Mouse (Mus musculus) kidney, embryonic 16.5 days (tissue): ENCODE results near the gene Olfr703. TPM values are rescaled to one million over a fixed set of nuclear protein-coding genes. Genes with fewer than 3 reads are reported as not detected.

Experiments used
- ATAC-seq: fragments of 200-750 bp; cut with Nextera tagmentation; 2 replicates; pipeline ENCODE4 v1.8.0; 2017; ENCODE audit warnings: moderate TSS enrichment; ENCODE audit not compliant: low FRiP score, low TSS enrichment
- H3K27ac ChIP-seq: fragments of 300-500 bp; sonication (generic); 2 replicates; pipeline ENCODE4 v1.5.1; 2014; ENCODE audit warnings: low read length
- H3K27me3 ChIP-seq: fragments of 300-500 bp; sonication (generic); 2 replicates; pipeline ENCODE4 v1.6.1; 2014; ENCODE audit warnings: low read length, control low read depth, mixed read lengths; ENCODE audit not compliant: insufficient read depth
- H3K36me3 ChIP-seq: fragments of 300-500 bp; sonication (generic); 2 replicates; pipeline ENCODE4 v1.6.1; 2014; ENCODE audit warnings: low read length, control low read depth, mixed read lengths; ENCODE audit not compliant: insufficient read depth
- H3K4me1 ChIP-seq: fragments of 300-500 bp; sonication (generic); 2 replicates; pipeline ENCODE4 v1.6.1; 2014; ENCODE audit warnings: low read length, control low read depth, mixed read lengths; ENCODE audit not compliant: insufficient read depth
- H3K4me2 ChIP-seq: fragments of 300-500 bp; sonication (generic); replicated peaks from 2 replicates; pipeline ENCODE4 v1.6.1; 2014; ENCODE audit warnings: low read depth, low read length
- H3K4me3 ChIP-seq: fragments of 300-500 bp; sonication (generic); 2 replicates; pipeline ENCODE4 v1.5.1; 2014; ENCODE audit warnings: mild to moderate bottlenecking, low read length
- H3K9ac ChIP-seq: fragments of 300-500 bp; sonication (generic); replicated peaks from 2 replicates; pipeline ENCODE4 v1.6.1; 2014; ENCODE audit warnings: low read length
- H3K9me3 ChIP-seq: fragments of 300-500 bp; sonication (generic); 2 replicates; pipeline ENCODE4 v1.6.1; 2016; ENCODE audit warnings: low read length, control low read depth
- WGBS: fragments of 180-500 bp; shearing (Covaris S2); extraction: QIAGEN DNeasy Blood & Tissue Kit; methylation state at CpG from one replicate; pipeline ENCODE4 v1.1.7; 2014; 5-methylcytosine and 5-hydroxymethylcytosine counted together
- polyA plus RNA-seq: library from polyadenylated mRNA; unstranded; fragments of >200 nt; fragmentation: Nextera tagmentation; extraction: Ambion mirVana; gene quantifications from 2 replicates; pipeline ENCODE4 v1.2.1, GENCODE M21; 2015

Olfr703 gene
- polyA plus RNA-seq: not detected in 2 replicates

DNA sequence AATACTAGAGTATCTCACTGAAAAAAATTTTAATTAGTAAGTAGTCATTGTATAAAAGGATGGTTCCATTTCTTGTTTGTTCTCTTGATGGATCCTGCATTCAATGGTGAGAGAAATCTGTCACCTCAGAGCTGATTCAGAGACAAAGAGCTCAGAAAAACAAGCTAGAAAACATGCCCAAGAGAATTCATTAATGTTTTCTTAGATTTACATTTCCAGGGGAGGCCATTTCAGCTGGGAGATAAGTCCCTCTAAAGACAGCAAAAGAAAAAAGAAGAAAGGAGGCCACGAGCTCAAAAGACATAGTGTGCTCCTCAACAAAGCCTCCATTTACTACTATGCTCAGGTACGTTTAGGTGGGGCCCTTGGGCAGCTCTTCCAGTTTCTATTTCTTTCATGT lies at the start of gene Olfr703:
Gene Olfr703, plus strand, starts transcription at position 301 of the 400 bp plus-strand sequence.
- Histone ChIP-seq H3K4me3 (no peak within 1 kb of the TSS), H3K36me3 (no peaks in the 10 kb centered on the region), H3K9ac (no peak within 1 kb of the TSS), H3K9me3 (no peaks in the 10 kb centered on the region; the same call in 1 of the 2 replicates), H3K4me2 (no peak within 1 kb of the TSS), H3K27me3 (no peaks in the 10 kb centered on the region), H3K27ac (no peak within 1 kb of the TSS), H3K4me1 (no peaks in the 10 kb centered on the region)
- 69% methylated on average over 2 of the region's 2 CpGs for WGBS
- ATAC-seq: no peak

DNA sequence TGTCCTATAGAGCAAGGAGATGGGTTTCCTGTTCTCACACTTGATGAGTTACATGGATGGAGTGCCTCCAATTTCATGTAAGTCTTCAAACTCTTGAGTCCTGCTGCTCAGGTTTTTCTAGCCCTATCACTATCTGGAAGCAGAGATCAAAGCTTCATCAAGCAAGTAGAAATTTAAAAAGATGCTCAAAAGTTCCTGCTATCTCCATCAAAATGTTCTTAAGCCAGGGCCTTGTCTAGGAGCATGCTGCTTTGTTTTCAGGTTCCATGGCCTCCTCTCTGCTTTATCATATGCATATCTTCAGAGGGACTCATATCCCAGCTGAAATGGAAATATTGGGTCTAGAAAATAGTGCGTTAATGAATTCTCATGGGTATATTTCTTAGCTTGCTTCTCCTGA lies 34.4 kb upstream of the Olfr703 start, which contains the start of gene Olfr700:
Gene Olfr700, minus strand, starts transcription at position 101 of the 400 bp plus-strand sequence.
- H3K9me3 ChIP-seq: no peaks in the 10 kb centered on the region
- no peaks in the 10 kb centered on the region for H3K27me3 ChIP-seq
- no peak for ATAC-seq
- no peak within 1 kb of the TSS for H3K4me3 ChIP-seq
- no peak within 1 kb of the TSS for H3K9ac ChIP-seq
- 86% methylated on average over 1 of the region's 1 CpGs for WGBS
- H3K4me1 ChIP-seq: no peaks in the 10 kb centered on the region
- no peak within 1 kb of the TSS for H3K4me2 ChIP-seq
- no peaks in the 10 kb centered on the region for H3K36me3 ChIP-seq
- no peak within 1 kb of the TSS for H3K27ac ChIP-seq

DNA sequence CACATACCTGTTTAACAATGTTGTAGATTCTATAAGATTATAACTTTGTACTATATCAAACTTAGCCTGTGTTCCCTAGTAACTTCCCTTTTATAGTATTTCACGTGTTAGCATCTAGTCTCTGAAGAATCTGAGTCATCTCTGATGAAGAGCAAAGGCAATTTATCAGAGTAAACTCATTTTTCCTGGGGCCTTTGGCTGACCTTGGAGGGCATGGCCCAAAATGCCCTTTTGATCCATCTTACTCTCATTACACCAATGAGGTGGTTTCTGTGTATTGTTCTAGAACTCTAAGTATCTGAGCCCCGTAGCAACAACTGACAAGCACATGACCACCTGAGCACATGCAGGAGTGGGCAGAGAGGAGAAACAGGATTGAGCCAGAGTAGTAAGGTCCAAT lies 29.3 kb upstream of the Olfr703 start, which contains the start of gene Olfr701:
Gene Olfr701, plus strand, starts transcription at position 301 of the 400 bp plus-strand sequence.
- Histone ChIP-seq H3K36me3 (no peaks in the 10 kb centered on the region), H3K27ac (no peak within 1 kb of the TSS), H3K4me2 (no peak within 1 kb of the TSS), H3K9ac (no peak within 1 kb of the TSS), H3K9me3 (no peaks in the 10 kb centered on the region), H3K4me1 (no peaks in the 10 kb centered on the region), H3K27me3 (no peaks in the 10 kb centered on the region), H3K4me3 (no peak within 1 kb of the TSS)
- no peak for ATAC-seq
- WGBS: 65% methylated on average over 2 of the region's 2 CpGs

DNA sequence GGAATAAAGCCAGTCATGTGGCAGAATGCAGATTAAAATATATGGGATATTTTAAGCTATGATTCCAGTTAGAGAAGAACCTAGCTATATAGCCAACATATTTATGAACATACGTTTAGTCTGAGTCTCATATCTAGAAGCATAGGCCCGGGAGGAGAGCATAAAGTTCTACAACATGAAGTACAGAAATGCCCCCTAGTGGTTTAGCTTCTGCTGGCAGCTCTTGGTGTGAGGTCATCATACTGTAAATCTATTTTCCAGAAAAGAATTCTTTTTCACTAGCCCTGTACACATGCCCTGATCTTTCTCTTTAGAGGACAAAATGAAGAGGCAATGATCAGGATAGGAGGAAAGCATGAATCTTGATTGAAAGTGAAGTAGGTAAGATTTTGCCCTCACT lies 27.4 kb upstream of the Olfr703 start:
- H3K9ac ChIP-seq: no peak overlapping the region
- ATAC-seq: no peak

DNA sequence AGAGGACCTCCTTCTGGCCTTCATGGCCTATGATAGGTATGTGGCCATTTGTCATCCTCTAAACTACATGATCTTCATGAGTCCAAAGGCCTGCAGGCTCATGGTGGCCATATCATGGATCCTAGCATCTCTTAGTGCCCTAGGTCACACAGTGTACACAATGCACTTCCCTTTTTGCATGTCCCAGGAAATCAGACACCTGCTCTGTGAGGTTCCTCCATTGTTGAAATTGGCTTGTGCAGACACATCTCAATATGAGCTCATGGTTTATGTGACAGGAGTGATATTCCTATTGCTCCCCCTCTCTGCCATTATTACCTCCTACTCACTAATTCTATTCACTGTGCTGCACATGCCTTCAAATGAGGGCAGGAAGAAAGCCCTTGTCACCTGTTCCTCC lies 24.7 kb upstream of the Olfr703 start:
- Histone ChIP-seq H3K9me3 (no peaks in the 10 kb centered on the region), H3K27me3 (no peaks in the 10 kb centered on the region), H3K36me3 (no peaks in the 10 kb centered on the region), H3K9ac (no peak overlapping the region), H3K4me3 (no peak overlapping the region), H3K4me2 (no peak overlapping the region), H3K4me1 (no peaks in the 10 kb centered on the region), H3K27ac (no peak overlapping the region)
- ATAC-seq: no peak

More for the DNA sequence above, 27.4 kb upstream of the Olfr703 start:
- H3K27ac ChIP-seq: no peak overlapping the region
- H3K27me3 ChIP-seq: no peaks in the 10 kb centered on the region
- no peak overlapping the region for H3K4me2 ChIP-seq
- H3K9me3 ChIP-seq: no peaks in the 10 kb centered on the region
- 43% methylated on average over 2 of the region's 2 CpGs for WGBS
- H3K36me3 ChIP-seq: no peaks in the 10 kb centered on the region
- H3K4me3 ChIP-seq: no peak overlapping the region
- H3K4me1 ChIP-seq: no peaks in the 10 kb centered on the region

DNA sequence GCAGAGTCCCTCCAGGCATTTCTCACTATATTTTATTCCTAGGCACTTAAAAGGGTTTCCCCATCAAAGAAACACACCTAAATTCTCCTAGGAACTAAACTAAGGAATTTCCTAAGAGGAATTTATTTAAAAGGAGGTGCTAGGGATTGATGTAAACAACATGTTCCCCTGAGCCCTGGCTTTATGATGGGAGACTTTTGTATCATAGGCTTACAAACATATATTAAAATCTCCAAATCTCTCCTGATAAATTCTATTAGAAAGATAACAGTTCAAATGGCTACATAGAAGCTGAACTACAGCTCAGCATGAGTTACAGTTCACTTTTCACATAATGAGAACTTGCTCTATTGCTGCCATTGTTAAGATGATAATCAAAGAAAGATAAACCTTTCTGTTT lies 9.4 kb upstream of the Olfr703 start, which contains the start of gene Olfr702:
Gene Olfr702, minus strand, starts transcription at position 101 of the 400 bp plus-strand sequence.
- Histone ChIP-seq H3K4me1 (no peaks in the 10 kb centered on the region), H3K9me3 (no peaks in the 10 kb centered on the region), H3K4me2 (no peak within 1 kb of the TSS), H3K4me3 (no peak within 1 kb of the TSS), H3K9ac (no peak within 1 kb of the TSS), H3K27ac (no peak within 1 kb of the TSS), H3K27me3 (no peaks in the 10 kb centered on the region), H3K36me3 (no peaks in the 10 kb centered on the region)
- no peak for ATAC-seq

DNA sequence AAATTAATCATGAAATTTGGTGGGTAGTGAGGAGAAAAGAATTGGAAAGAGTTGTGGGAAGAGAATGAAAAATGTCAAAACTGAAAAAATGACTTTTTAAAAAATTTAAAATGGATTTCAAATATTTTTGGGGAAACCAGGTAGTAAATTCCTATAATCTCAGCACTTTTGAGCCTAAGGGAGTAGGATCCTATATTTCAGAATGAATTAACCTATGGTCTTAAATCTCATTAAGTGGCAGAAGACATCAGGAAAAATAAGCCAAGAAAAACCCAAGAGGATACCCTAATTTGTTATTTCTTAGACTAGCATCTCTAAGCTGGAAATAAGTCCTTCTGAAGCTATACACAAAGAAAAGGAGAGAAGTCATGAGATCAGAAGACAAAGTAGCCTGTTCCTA lies 19.7 kb downstream of the Olfr703 start, which contains the start of gene Olfr704:
Gene Olfr704, plus strand, starts transcription at position 301 of the 400 bp plus-strand sequence.
- Histone ChIP-seq H3K27ac (no peak within 1 kb of the TSS), H3K4me1 (no peaks in the 10 kb centered on the region), H3K4me2 (no peak within 1 kb of the TSS), H3K36me3 (no peaks in the 10 kb centered on the region), H3K9ac (no peak within 1 kb of the TSS), H3K9me3 (no peaks in the 10 kb centered on the region), H3K4me3 (no peak within 1 kb of the TSS), H3K27me3 (no peaks in the 10 kb centered on the region)
- no peak for ATAC-seq

DNA sequence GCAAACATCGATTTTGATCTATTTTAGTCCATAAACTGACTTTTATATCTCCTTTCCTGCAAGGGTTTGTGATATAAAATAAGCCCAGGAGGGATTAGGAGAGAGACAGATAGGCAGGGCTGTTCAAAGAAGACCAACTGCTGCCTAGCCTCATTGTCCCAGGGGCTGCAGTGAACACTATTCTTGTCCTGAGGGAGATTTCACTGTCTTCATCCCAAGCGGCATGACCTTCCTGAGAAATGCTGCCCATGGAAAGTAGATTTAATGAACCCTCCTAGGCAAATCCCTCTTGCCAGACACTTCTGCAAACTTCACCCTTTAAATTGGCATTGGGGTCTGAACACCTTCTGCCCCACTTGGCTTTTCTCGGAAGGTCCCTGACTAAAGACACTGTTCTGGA lies 33.6 kb downstream of the Olfr703 start, which contains the start of gene Olfr705:
Gene Olfr705, minus strand, starts transcription at position 101 of the 400 bp plus-strand sequence.
- Histone ChIP-seq H3K9me3 (no peaks in the 10 kb centered on the region), H3K4me3 (no peak within 1 kb of the TSS), H3K36me3 (no peaks in the 10 kb centered on the region), H3K27ac (no peak within 1 kb of the TSS), H3K4me1 (no peaks in the 10 kb centered on the region), H3K9ac (no peak within 1 kb of the TSS), H3K27me3 (no peaks in the 10 kb centered on the region), H3K4me2 (no peak within 1 kb of the TSS)
- 83% methylated on average over 3 of the region's 3 CpGs for WGBS
- no peak for ATAC-seq

DNA sequence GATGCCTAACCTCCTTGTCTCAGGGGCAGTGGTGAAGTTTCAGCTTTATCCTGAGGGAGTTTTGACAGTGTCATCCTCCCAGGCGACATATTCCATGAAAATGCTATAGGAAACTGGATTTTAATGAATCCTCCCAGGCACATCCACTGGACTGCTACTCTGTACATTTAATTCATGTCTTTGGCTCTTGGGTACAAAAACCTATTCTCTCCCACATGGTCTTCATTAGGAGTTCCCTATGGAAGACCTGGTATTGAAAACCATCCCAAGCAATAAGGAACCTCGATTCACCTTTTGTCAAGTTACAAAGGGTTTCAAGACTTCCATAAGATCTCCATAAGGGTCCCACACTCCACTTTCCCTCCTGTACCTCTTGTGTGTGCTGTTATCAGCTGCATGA lies 44.9 kb downstream of the Olfr703 start, which contains the start of gene Olfr706:
Gene Olfr706, minus strand, starts transcription at position 101 of the 400 bp plus-strand sequence.
- no peak within 1 kb of the TSS for H3K4me2 ChIP-seq
- 74% methylated on average over 2 of the region's 2 CpGs for WGBS
- H3K4me1 ChIP-seq: no peaks in the 10 kb centered on the region
- no peak for ATAC-seq
- H3K27ac ChIP-seq: no peak within 1 kb of the TSS
- no peaks in the 10 kb centered on the region for H3K9me3 ChIP-seq
- H3K36me3 ChIP-seq: no peaks in the 10 kb centered on the region
- H3K9ac ChIP-seq: no peak within 1 kb of the TSS
- H3K27me3 ChIP-seq: no peaks in the 10 kb centered on the region
- H3K4me3 ChIP-seq: no peak within 1 kb of the TSS
